Mouse (Mus musculus): ENCODE data around the gene Gm20388. TPM values are rescaled to one million over a fixed set of nuclear protein-coding genes. Genes with fewer than 3 reads are reported as not detected.

Gene Gm20388
- total RNA-seq, 1 experiment from 2014 or later: 35.7 TPM

DNA sequence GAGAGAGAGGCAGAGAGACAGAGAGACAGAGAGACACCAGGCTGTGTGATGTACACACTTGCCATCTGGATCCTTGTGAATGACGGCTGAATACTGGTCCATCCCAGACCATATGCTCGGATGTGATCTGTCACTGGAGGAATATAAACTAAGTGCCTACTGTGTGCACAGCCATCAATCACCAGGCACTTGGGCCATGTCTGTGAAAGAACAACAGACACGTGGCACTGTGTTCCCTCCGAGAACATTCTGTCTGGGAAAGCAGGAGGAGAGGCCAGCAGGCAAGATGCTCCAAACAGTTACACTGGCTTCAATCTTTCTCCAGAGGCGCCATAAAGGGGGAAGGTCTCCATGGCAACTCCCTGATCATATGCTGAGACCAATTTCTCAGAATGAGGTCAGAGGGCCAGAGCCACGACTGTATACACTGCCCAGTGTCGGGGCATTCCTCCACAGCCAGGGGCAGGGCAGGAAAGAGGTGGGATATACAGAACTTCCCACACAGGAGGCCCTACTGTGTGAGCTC is 269.9 kb downstream of the Gm20388 start:
- no peak for ATAC-seq (replicated peaks; ENCODE audit: low read depth, poor library complexity, severe bottlenecking)

DNA sequence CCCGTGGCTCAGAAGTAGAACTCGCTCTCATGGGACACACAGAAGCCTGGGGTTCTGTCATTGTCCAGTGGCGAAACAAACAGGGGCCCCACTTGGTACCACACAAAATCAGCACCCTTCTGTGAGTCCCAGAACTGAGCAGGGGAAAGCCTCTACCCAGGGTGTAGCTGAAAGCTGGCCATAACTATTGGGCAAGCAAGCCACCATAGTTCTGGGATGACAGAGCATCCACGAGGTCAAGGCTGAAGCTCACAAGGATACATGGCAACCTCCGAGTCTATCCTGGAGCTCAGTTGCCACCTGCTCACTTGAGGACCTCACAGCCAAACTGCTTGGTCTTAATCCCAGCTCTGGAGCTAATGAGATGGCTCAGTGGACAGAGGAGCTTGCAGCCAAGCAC is 270.6 kb downstream of the Gm20388 start:
- ATAC-seq (replicated peaks; ENCODE audit: low read depth, poor library complexity, severe bottlenecking): no peak

- no peak for ATAC-seq (replicated peaks; ENCODE audit: low read depth, poor library complexity, severe bottlenecking)
Observed at GRCm38 (mm10) chr8:120181861-120182414, 271.3 kb downstream of the Gm20388 start.

DNA sequence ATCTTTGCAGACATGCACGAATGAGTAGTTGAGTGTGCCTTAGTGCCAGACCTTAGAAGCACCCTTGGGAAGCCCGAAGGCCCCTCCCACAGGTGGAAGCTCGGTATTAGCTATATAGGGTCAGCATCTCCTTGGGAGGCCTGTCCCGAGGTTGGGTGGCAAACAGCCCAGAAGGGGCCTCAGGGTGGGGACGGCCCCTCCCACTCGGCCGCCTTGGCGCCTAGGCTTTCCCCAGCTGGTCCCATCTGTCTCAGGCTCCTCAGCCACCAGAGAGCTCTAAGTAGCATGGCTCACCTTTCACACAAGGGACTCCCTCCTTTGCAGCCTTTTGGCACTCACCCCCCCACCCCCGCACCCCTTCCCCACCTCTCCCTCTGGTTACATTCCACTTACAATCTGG is 273.7 kb downstream of the Gm20388 start:
- ATAC-seq (replicated peaks; ENCODE audit: low read depth, poor library complexity, severe bottlenecking): no peak

- ATAC-seq (replicated peaks; ENCODE audit: low read depth, poor library complexity, severe bottlenecking): no peak
Observed at GRCm38 (mm10) chr8:120184850-120185792, 274.5 kb downstream of the Gm20388 start.

DNA sequence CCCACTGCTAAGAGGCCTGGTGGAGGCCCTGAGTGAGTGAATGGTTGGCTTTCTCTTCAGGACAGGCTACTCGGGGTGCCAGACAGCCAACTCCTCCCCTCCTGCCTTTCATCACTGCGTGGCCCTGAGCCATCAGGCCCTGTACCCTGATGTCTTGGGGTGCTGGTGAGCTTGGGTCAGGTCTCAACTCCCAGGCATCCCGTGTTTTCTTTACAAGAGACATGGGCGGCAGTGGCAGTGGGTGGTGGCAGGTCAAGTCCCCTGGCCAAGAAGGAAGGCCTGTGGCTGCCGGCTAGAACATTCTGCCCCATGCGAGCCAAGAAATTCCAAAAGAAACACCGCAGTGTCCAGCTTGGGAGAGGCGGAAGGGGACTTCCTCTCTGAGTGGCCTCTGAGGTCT is 275.8 kb downstream of the Gm20388 start:
- no peak for ATAC-seq (replicated peaks; ENCODE audit: low read depth, poor library complexity, severe bottlenecking)

- no peak for ATAC-seq (replicated peaks; ENCODE audit: low read depth, poor library complexity, severe bottlenecking)
Observed at GRCm38 (mm10) chr8:120188510-120188909, 277.9 kb downstream of the Gm20388 start.

- ATAC-seq (replicated peaks; ENCODE audit: low read depth, poor library complexity, severe bottlenecking): no peak
Observed at GRCm38 (mm10) chr8:120189440-120189839, 278.8 kb downstream of the Gm20388 start.

DNA sequence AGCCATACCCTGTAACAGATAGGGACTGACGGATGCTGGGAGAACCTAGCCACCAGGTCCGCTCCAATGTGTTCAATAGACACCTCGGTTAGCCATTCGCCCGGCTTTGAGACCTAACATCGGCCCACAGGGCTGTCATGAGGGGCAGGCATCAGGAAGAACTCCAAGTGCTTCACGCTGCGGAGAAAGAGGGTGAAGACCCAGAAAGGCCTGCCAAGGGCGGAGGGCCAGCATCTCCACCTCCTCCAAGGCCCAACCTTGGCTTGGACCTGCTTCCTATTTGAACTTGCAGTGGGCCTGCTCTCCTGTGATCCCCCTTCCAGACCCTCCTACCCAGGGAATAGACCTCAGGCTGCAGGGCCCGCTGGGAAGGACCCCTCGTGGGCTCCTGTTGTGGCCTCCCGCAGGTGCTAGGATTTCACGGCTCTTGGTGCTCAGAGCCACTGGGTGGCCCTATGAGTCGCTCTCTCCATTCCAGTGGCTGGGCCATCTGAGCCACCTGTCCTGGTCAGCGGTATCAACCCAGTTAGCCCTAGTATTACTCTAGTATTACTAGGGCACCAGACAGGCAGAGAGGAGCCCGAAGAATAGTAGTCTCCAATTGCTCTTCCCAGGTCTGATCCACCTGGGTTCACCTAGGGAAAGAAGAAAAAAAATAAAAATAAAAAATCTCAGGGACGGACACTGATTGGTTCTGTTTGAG is 279.6 kb downstream of the Gm20388 start:
- ATAC-seq (replicated peaks; ENCODE audit: low read depth, poor library complexity, severe bottlenecking): no peak

DNA sequence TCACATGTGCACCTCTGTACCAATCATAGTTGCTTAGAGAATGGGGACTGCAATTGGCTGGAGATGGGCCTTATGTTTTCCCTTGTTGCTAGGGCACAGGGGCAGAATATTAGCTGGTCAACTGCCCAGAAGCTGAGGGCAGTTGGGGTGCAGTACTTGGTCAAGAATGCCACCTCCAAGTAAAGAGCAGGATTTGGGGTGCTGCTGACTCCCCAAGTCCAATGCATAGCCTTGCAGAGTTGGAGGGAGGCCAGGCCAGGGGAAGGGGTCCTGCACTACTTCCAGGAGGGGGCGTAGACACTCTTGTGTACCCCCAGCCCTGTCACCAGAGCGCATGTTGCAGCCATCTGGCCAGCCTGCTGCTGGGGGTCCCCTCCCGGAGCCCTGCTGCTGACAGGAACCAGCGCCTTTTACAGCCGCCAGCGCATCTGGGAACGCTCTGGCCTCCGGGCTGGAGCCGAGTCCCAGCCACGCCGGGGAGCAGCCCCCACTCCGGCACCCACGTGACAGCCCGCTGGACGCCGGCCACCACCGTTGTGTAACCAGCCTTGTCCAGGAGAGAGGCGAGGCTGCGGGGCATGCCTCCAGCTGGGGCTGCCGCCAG is 280.3 kb downstream of the Gm20388 start:
- ATAC-seq (replicated peaks; ENCODE audit: low read depth, poor library complexity, severe bottlenecking): no peak

DNA sequence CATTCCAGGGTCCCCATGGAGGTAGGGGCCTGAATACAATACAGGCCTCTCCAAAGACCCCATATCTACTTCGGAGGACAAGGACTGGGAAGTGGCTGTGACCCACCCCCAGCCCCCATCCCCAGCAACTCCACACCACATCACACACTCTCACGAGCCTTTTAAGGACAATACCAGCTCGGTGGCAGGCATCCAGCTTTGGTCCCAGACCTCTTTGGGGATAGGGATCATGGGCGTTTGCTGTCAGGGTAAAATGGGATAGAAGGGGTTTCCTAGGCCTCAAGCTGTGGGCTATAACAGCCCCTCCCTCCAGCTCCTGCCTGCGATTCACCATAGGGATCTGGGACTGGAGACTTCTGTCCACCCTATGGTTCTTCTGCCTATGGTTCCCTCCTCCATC is 281.0 kb downstream of the Gm20388 start:
- no peak for ATAC-seq (replicated peaks; ENCODE audit: low read depth, poor library complexity, severe bottlenecking)

DNA sequence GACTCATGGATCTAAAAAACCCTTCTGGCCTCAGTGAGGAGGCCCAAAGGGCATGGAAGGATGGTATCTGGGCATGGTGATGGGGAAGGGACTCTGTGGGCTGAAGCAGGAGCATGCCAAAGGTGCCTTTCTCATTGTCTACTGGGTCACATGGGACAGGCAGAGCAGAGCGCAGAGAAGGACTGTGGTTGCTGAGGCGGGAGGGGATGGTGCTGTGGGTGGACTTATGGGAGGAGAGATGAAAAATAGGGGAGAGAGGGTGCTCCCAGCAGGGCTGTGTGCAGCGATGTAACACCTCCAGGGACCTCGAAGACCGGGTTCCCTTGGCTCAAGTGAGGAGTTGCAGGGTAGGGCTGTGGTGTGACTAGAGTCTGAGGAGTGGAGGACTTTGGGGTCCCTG is 281.5 kb downstream of the Gm20388 start:
- no peak for ATAC-seq (replicated peaks; ENCODE audit: low read depth, poor library complexity, severe bottlenecking)

DNA sequence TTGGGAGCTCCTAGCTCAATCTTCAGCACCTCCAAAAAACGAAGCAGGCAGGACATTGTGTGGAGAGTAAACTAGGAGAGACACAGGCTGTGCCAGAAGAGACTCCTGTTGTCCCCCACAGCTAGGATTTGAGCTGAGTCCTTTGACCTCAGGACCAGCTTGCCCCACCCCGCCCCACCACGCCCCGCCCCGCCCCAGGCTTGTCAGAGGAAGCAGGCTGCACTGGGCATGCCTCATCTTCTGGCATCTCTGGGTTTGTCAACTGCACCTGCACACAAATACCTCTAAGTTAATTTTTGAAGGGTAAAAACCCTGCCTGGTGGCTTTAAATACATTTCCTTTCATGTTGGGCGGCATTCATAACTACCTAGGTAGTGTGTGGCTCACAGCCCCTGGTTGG is 290.7 kb downstream of the Gm20388 start:
- no peak for ATAC-seq (replicated peaks; ENCODE audit: low read depth, poor library complexity, severe bottlenecking)

- no peak for ATAC-seq (replicated peaks; ENCODE audit: low read depth, poor library complexity, severe bottlenecking)
Observed at GRCm38 (mm10) chr8:120202546-120202945, 291.9 kb downstream of the Gm20388 start.

GRCm38 (mm10) chr8:120204736-120205360 is 294.2 kb downstream of the Gm20388 start:
- ATAC-seq (replicated peaks; ENCODE audit: low read depth, poor library complexity, severe bottlenecking): no peak

GRCm38 (mm10) chr8:120205916-120206315 is 295.3 kb downstream of the Gm20388 start:
- ATAC-seq (replicated peaks; ENCODE audit: low read depth, poor library complexity, severe bottlenecking): peak; percentile 52; the same call in 1 of the 2 replicates

- ATAC-seq (replicated peaks; ENCODE audit: low read depth, poor library complexity, severe bottlenecking): no peak
Observed at GRCm38 (mm10) chr8:120207364-120207763, 296.7 kb downstream of the Gm20388 start.

- no peak for ATAC-seq (replicated peaks; ENCODE audit: low read depth, poor library complexity, severe bottlenecking)
Observed at GRCm38 (mm10) chr8:120208113-120208512, 297.5 kb downstream of the Gm20388 start.

DNA sequence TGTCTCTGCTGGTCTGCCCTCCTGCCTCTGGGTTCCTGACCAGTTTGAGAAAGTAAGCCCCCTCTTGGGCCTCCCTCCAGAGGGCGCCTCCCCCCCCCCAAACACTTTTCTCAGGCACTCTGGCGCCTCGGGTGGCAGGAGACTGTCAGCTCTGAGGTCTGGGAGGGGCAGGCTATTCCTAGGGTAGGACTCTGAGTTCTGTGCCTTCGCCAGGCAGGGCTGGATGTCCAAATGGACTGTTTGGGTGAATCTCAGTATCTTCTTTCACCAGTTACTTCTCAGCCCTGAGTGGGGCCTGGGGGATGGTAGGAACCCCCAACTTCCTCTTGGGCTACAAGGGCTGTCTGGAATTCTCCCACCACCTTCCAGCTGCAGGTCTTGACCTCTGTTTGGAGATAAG is 300.7 kb downstream of the Gm20388 start:
- ATAC-seq (replicated peaks; ENCODE audit: low read depth, poor library complexity, severe bottlenecking): peak; percentile 67

- ATAC-seq (replicated peaks; ENCODE audit: low read depth, poor library complexity, severe bottlenecking): no peak
Observed at GRCm38 (mm10) chr8:120212596-120212995, 302.0 kb downstream of the Gm20388 start.

Measured in common myeloid progenitor, adult 5-6 weeks (primary cell).